Mouse (Mus musculus) spleen, adult 18-20 months (tissue): Measurements from ENCODE around the gene Triml1.

ENCODE experiments used
- DNase-seq, 2 experiments: peaks; one replicate each; pipeline ENCODE4 v3.0.0; 2022; ENCODE audit warnings: mixed read lengths in 2 of 2

The Triml1 gene

GRCm38 (mm10) chr8:43141386-43141785, at the start of gene Triml1:
Triml1 (minus strand) TSS chr8:43141486.
- DNase-seq: no peak

- no peak for DNase-seq
These were observed 41.0 kb upstream of the Triml1 start for GRCm38 (mm10) chr8:43182281-43182680.

GRCm38 (mm10) chr8:43180054-43180690, 38.9 kb upstream of the Triml1 start, which contains the start of gene Triml2:
Triml2 (plus strand) TSS chr8:43180541.
- no peak for DNase-seq

- DNase-seq: no peak
These were observed 37.9 kb upstream of the Triml1 start for GRCm38 (mm10) chr8:43179189-43179588.

GRCm38 (mm10) chr8:43178263-43178662, 37.0 kb upstream of the Triml1 start:
- no peak for DNase-seq

GRCm38 (mm10) chr8:43176766-43177486, 35.6 kb upstream of the Triml1 start:
- DNase-seq: no peak

GRCm38 (mm10) chr8:43169249-43169755, 28.0 kb upstream of the Triml1 start:
- no peak for DNase-seq

- DNase-seq: no peak
These were observed 26.8 kb upstream of the Triml1 start for GRCm38 (mm10) chr8:43168083-43168482.

GRCm38 (mm10) chr8:43164453-43164852, 23.2 kb upstream of the Triml1 start:
- DNase-seq: no peak

- DNase-seq: no peak
These were observed 22.0 kb upstream of the Triml1 start for GRCm38 (mm10) chr8:43163255-43163654.

GRCm38 (mm10) chr8:43149307-43149706, 8.0 kb upstream of the Triml1 start:
- no peak for DNase-seq

- DNase-seq: no peak
These were observed 30.0 kb downstream of the Triml1 start for GRCm38 (mm10) chr8:43111205-43111827.
